Mouse (Mus musculus): ENCODE measurements at regions not wholly inside any gene's neighbourhood (a gene's known extent, or its start where the extent isn't known, plus 50 kb on each side); places are given as distances from the start of the nearest gene placed in this dataset.

DNA sequence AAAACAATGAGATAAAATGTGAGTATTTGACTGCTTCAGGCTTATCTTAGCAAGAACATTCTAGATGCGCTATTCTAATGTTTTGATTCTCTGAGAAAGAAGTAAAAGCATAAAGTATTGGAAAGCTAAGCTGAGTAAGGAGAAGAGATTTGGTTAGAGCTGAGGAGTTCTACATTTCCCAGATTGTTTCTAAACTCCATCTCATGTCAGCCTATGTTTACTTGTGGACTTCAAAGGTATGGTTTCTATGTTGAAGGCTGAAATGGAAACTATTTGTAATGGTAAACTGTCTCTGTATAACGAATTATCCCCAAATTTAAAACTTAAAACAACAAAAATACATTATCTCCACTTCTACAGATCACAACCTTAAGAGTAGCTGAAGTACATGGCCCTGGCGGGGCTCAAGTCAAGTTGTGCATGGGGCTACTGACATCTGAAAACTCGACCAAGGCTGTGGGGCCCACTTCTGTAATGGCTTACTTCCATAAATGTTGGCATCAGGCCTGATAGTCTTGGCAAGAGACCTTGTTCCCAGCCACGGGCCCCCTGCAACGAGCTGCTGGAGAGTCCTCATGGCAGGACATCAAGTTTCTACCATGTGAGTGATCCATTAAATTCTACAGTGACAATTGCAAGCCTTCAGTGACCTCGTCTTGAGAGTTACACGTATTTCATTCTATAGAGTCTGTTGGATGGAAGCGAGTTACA lies 232.1 kb downstream of the Pros1 start:
- TF ChIP-seq CTCF (IDR thresholded peaks at IDR 0.05; ENCODE audit: extremely low read depth, insufficient read depth, low read length) (no peak), POLR2A (IDR thresholded peaks at IDR 0.05; ENCODE audit: extremely low read depth, insufficient read depth, low read length) (no peak)

Data from cortical plate, adult 2 months (tissue).